Mouse (Mus musculus) liver, postnatal 0 days (tissue): ENCODE measurements around the gene Gm11127. TPM values are rescaled to one million over a fixed set of nuclear protein-coding genes. Genes with fewer than 3 reads are reported as not detected.
A peak's percentile ranks its signal among the peaks of the same experiment; 100 is the strongest.

Experiments used
- ATAC-seq: fragments of 200-750 bp; cut with Nextera tagmentation; 2 replicates; pipeline ENCODE4 v1.8.0; 2017; ENCODE audit warnings: mild to moderate bottlenecking, moderate library complexity
- DNase-seq: peaks from one replicate; pipeline ENCODE4 v3.0.0-alpha.2; 2016
- H3K27ac ChIP-seq: fragments of 300-500 bp; sonication (generic); 2 replicates; pipeline ENCODE4 v1.5.1; 2014; ENCODE audit warnings: antibody characterized with exemption, moderate library complexity, mild to moderate bottlenecking, low read depth
- H3K27me3 ChIP-seq: fragments of 300-500 bp; sonication (generic); 2 replicates; pipeline ENCODE4 v1.6.1; 2014; ENCODE audit warnings: low read length, control low read depth, mixed read lengths; ENCODE audit not compliant: insufficient read depth
- H3K36me3 ChIP-seq: fragments of 300-500 bp; sonication (generic); replicated peaks from 2 replicates; pipeline ENCODE4 v1.6.1; 2014; ENCODE audit warnings: mild to moderate bottlenecking, control low read depth, low read length, moderate library complexity, mixed read lengths; ENCODE audit not compliant: insufficient read depth
- H3K4me1 ChIP-seq: fragments of 300-500 bp; sonication (generic); 2 replicates; pipeline ENCODE4 v1.6.1; 2014; ENCODE audit warnings: antibody characterized with exemption, mild to moderate bottlenecking, control low read depth; ENCODE audit not compliant: insufficient read depth
- H3K4me2 ChIP-seq: fragments of 300-500 bp; sonication (generic); 2 replicates; pipeline ENCODE4 v1.6.1; 2014; ENCODE audit warnings: low read depth, mild to moderate bottlenecking, low read length, moderate library complexity, mixed read lengths
- H3K4me3 ChIP-seq: fragments of 300-500 bp; sonication (generic); 2 replicates; pipeline ENCODE4 v1.5.1; 2014; ENCODE audit warnings: low read depth, low read length
- H3K9ac ChIP-seq: fragments of 300-500 bp; sonication (generic); replicated peaks from 2 replicates; pipeline ENCODE4 v1.6.1; 2014; ENCODE audit warnings: mild to moderate bottlenecking, moderate library complexity
- H3K9me3 ChIP-seq: fragments of 300-500 bp; sonication (generic); 2 replicates; pipeline ENCODE4 v1.6.1; 2016; ENCODE audit warnings: mild to moderate bottlenecking, control low read depth, low read length, mixed read lengths
- CTCF ChIP-seq: sonication (generic); IDR thresholded peaks from 2 replicates; pipeline ENCODE4 v1.5.1; 2016; ENCODE audit warnings: antibody characterized with exemption, low read depth
- EP300 ChIP-seq: IDR thresholded peaks from 2 replicates; pipeline ENCODE4 v1.6.1; 2016; ENCODE audit warnings: antibody characterized with exemption, low read depth, mild to moderate bottlenecking
- WGBS: fragments of 180-500 bp; shearing (Covaris S2); extraction: QIAGEN DNeasy Blood & Tissue Kit; methylation state at CpG from one replicate; pipeline ENCODE4 v1.1.7; 2014; ENCODE audit not compliant: insufficient replicate concordance; 5-methylcytosine and 5-hydroxymethylcytosine counted together
- polyA plus RNA-seq: library from polyadenylated mRNA; unstranded; fragments of >200 nt; fragmentation: Nextera tagmentation; extraction: Ambion mirVana; gene quantifications from 2 replicates; pipeline ENCODE4 v1.2.1, GENCODE M21; 2015

The Gm11127 gene
- polyA plus RNA-seq, 1 experiment from 2014 or later, result not detected

DNA sequence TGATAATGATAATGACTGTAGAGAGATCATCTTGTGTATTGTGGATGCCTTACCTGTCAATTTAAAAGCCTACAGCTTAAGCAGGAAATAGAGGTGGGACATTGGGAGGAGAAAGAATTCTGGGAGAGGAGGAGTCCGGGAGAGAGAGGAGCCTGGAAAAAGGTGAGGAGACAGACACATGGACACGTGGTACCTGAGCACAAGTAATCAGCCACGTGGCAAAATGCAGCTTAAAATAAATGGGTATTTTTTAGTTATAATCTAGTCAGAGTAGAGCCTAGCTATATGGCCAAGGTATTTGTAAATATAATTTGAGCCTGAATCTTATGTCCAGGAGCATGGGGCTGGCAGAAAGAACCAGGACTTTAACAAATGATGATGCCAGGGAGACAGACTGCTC is 38.7 kb downstream of the Gm11127 start:
- no peak for ATAC-seq
- WGBS, result 45% methylated on average over 3 of the region's 3 CpGs
- peak overlapping the region; percentile 68 for H3K9ac ChIP-seq
- DNase-seq, result no peak
- peaks cover 39% of the 10 kb centered on the region for H3K4me1 ChIP-seq
- H3K27me3 ChIP-seq, result no peaks in the 10 kb centered on the region
- peak overlapping the region; percentile 72 for H3K4me2 ChIP-seq
- H3K9me3 ChIP-seq, result peaks cover 3% of the 10 kb centered on the region; the same call in 1 of the 2 replicates
- H3K36me3 ChIP-seq, result peaks cover 37% of the 10 kb centered on the region
- peak overlapping the region; percentile 97 for H3K27ac ChIP-seq
- peak overlapping the region; percentile 56 for H3K4me3 ChIP-seq
- TF ChIP-seq EP300 (no peak), CTCF (no peak)

DNA sequence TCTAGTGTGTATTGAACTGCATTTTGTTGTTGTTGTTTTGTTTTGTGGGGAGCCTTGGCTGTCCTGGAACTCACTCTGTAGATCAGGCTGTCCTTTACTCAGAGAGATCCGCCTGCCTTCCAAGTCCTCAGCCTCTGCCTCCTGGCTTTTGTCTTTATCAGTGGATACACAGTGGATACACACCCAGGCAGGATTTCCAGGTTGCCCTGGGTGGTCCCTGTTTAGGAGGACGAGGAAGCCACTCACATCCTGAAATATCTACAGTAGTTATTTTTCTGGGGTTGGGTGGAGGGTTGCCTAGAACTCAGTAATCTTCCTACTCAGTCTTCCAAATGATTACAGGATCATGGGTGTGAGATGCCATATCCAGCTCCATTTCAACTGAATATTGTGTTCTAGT is 39.2 kb downstream of the Gm11127 start:
- Histone ChIP-seq H3K27ac (peak overlapping the region; percentile 97), H3K4me1 (peaks cover 34% of the 10 kb centered on the region), H3K36me3 (peaks cover 42% of the 10 kb centered on the region), H3K27me3 (no peaks in the 10 kb centered on the region), H3K9me3 (peaks cover 3% of the 10 kb centered on the region; the same call in 1 of the 2 replicates), H3K4me2 (peak overlapping the region; percentile 72), H3K9ac (peak overlapping the region; percentile 68), H3K4me3 (peak overlapping the region; percentile 56)
- ATAC-seq (no peak), DNase-seq (no peak)
- TF ChIP-seq CTCF, result no peak
- no peak for TF ChIP-seq EP300
- 41% methylated on average over 2 of the region's 2 CpGs for WGBS

DNA sequence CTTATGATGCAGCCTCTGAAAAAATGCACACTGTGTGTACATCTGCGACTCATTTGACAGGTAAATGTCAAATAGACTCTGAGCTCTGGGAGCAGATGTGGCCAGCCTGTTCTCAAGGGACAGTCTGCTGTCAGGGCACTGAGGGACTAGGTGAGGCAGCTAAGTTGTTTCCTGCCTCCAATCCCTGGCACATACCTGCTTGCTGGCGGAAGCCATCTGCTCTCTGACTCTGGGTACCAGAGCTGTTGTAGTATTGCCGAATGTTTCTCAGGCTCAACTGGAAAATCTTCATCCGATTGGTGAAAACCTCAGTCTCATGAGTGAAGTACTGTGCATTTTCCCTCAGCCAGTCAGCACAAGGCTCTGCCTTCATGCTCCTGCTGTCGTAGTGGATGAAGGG is 41.1 kb downstream of the Gm11127 start:
- H3K27ac ChIP-seq, result no peak overlapping the region
- no peaks in the 10 kb centered on the region for H3K27me3 ChIP-seq
- H3K9me3 ChIP-seq, result peaks cover 3% of the 10 kb centered on the region; the same call in 1 of the 2 replicates
- H3K4me3 ChIP-seq, result no peak overlapping the region
- DNase-seq (no peak), ATAC-seq (no peak)
- WGBS, result 81% methylated on average over 5 of the region's 5 CpGs
- H3K36me3 ChIP-seq, result peaks cover 42% of the 10 kb centered on the region
- no peak overlapping the region for H3K4me2 ChIP-seq
- TF ChIP-seq EP300, result no peak
- TF ChIP-seq CTCF, result no peak
- peaks cover 21% of the 10 kb centered on the region for H3K4me1 ChIP-seq
- H3K9ac ChIP-seq, result no peak overlapping the region

DNA sequence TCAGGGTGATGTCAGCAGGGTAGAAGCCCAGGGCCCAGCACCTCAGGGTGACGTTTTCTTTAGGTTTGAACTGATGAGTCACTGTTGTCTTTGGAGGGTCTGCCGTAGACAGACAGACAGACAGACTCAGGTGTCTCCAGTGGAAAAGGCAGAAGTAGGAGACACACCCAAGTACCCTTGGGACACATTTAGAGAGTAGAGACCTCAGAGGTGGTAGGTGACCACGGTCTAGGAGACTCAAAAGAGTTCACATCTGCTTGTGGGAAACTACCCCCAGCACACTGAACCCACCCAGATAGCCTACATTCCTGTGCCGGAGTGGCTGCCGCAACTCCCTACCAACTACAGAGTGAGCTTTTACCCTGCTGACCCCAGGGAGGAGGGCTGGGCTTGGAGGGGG is 43.2 kb downstream of the Gm11127 start:
- Histone ChIP-seq H3K27ac (no peak overlapping the region), H3K4me3 (no peak overlapping the region), H3K9me3 (peaks cover 3% of the 10 kb centered on the region; the same call in 1 of the 2 replicates), H3K9ac (no peak overlapping the region), H3K27me3 (no peaks in the 10 kb centered on the region), H3K4me1 (peaks cover 14% of the 10 kb centered on the region), H3K4me2 (no peak overlapping the region), H3K36me3 (peaks cover 42% of the 10 kb centered on the region)
- 89% methylated on average over 5 of the region's 5 CpGs for WGBS
- no peak for TF ChIP-seq CTCF
- TF ChIP-seq EP300, result no peak
- DNase-seq (no peak), ATAC-seq (no peak)

Other genes with a start within 250 kb of the Gm11127 start
- gene Ier3, start 236.7 kb downstream of the Gm11127 start, polyA plus RNA-seq, result 15.4 and 18.6 TPM in 2 replicates
- gene Flot1, start 235.1 kb downstream of the Gm11127 start, polyA plus RNA-seq, result 25.9 and 31.3 TPM in 2 replicates
- gene Tubb5, start 220.1 kb downstream of the Gm11127 start, polyA plus RNA-seq, result 198 and 213 TPM in 2 replicates
- gene Mdc1, start 216.9 kb downstream of the Gm11127 start, polyA plus RNA-seq, result 2.5 and 3.3 TPM in 2 replicates
- gene Nrm, start 197.1 kb downstream of the Gm11127 start, polyA plus RNA-seq, result 15.5 and 15.8 TPM in 2 replicates
- gene Ppp1r18, start 192.8 kb downstream of the Gm11127 start, polyA plus RNA-seq, result 14.1 and 15.3 TPM in 2 replicates
- gene Dhx16, start 178.6 kb downstream of the Gm11127 start, polyA plus RNA-seq, result 14.3 and 15.6 TPM in 2 replicates
- gene 2310061I04Rik, start 160.9 kb downstream of the Gm11127 start, polyA plus RNA-seq, result 15.6 and 16.9 TPM in 2 replicates
- gene Atat1, start 148.3 kb downstream of the Gm11127 start, polyA plus RNA-seq, result 3.4 and 4.8 TPM in 2 replicates
- gene Mrps18b, start 142.0 kb downstream of the Gm11127 start, polyA plus RNA-seq, result 81.2 and 82.4 TPM in 2 replicates
- gene Ppp1r10, start 141.9 kb downstream of the Gm11127 start, polyA plus RNA-seq, result 10.0 and 15.9 TPM in 2 replicates
- gene Abcf1, start 88.6 kb downstream of the Gm11127 start, polyA plus RNA-seq, result 37.8 and 47.7 TPM in 2 replicates
- 9.5 and 10.8 TPM in 2 replicates for gene Gnl1, start 78.5 kb downstream of the Gm11127 start, polyA plus RNA-seq
- 6.1 and 6.3 TPM in 2 replicates for gene Prr3, start 78.1 kb downstream of the Gm11127 start, polyA plus RNA-seq
- gene H2-T24, start 37.8 kb downstream of the Gm11127 start, polyA plus RNA-seq, result 4.6 and 5.4 TPM in 2 replicates
- 113 and 120 TPM in 2 replicates for gene H2-T23, start 25.5 kb downstream of the Gm11127 start, polyA plus RNA-seq
- 16.2 and 17.1 TPM in 2 replicates for gene H2-T22, start 15.6 kb downstream of the Gm11127 start, polyA plus RNA-seq
- not detected in 2 replicates for gene Gm6034, start 15.4 kb downstream of the Gm11127 start, polyA plus RNA-seq
- gene Gm19684, start 63.3 kb upstream of the Gm11127 start, polyA plus RNA-seq, result not detected in 2 replicates
- not detected in 2 replicates for gene Gm7030, start 71.1 kb upstream of the Gm11127 start, polyA plus RNA-seq
- gene Gm8909, start 110.2 kb upstream of the Gm11127 start, polyA plus RNA-seq, result not detected in 2 replicates
- gene H2-T3, start 131.9 kb upstream of the Gm11127 start, polyA plus RNA-seq, result not detected in 2 replicates
- gene Rpp21, start 199.7 kb upstream of the Gm11127 start, polyA plus RNA-seq, result 53.2 and 55.1 TPM in 2 replicates
- 2.7 and 3.6 TPM in 2 replicates for gene Trim39, start 213.9 kb upstream of the Gm11127 start, polyA plus RNA-seq
- not detected in 2 replicates for gene H2-M10.2, start 228.1 kb upstream of the Gm11127 start, polyA plus RNA-seq